Mouse (Mus musculus) heart, postnatal 4 days (tissue): ENCODE data around the gene Pygm. TPM values are rescaled to one million over a fixed set of nuclear protein-coding genes. Genes with fewer than 3 reads are reported as not detected.
A peak's percentile ranks its signal among the peaks of the same experiment; 100 is the strongest.

Experiments
- DNase-seq: peaks from one replicate; pipeline ENCODE4 v3.0.0; 2021
- total RNA-seq, 2 experiments: library from RNA; stranded (reverse); gene quantifications; 2 replicates each; pipeline ENCODE4 v1.2.3; 2021

The Pygm gene
- 100 to 1,000 TPM; 455 to 466 TPM for total RNA-seq

GRCm38 (mm10) chr19:6384128-6384527 is at the start of gene Pygm:
TSS of gene Pygm (plus strand) at chr19:6384399.
- peak; percentile 93 for DNase-seq

- DNase-seq: peak; percentile 93
Measured at GRCm38 (mm10) chr19:6334673-6335457, 49.3 kb upstream of the Pygm start, which contains the start of gene Men1. TSS of gene Men1 (plus strand) at chr19:6334979.

GRCm38 (mm10) chr19:6335458-6335827 is 48.8 kb upstream of the Pygm start:
- DNase-seq: peak; percentile 39

GRCm38 (mm10) chr19:6336920-6337319 is 47.3 kb upstream of the Pygm start:
- no peak for DNase-seq

- no peak for DNase-seq
Measured at GRCm38 (mm10) chr19:6338171-6338570, 46.0 kb upstream of the Pygm start.

GRCm38 (mm10) chr19:6338716-6339115 is 45.5 kb upstream of the Pygm start:
- no peak for DNase-seq

GRCm38 (mm10) chr19:6339191-6339590 is 45.0 kb upstream of the Pygm start:
- DNase-seq: no peak

GRCm38 (mm10) chr19:6339890-6340504 is 44.2 kb upstream of the Pygm start:
- DNase-seq: peak; percentile 55

- DNase-seq: peak; percentile 89
Measured at GRCm38 (mm10) chr19:6340524-6341452, 43.4 kb upstream of the Pygm start, which contains the start of gene Map4k2. TSS of gene Map4k2 (plus strand) at chr19:6341135.

- DNase-seq: no peak
Measured at GRCm38 (mm10) chr19:6341453-6342077, 42.6 kb upstream of the Pygm start.

GRCm38 (mm10) chr19:6342276-6342933 is 41.8 kb upstream of the Pygm start:
- DNase-seq: no peak

GRCm38 (mm10) chr19:6343066-6343925 is 40.9 kb upstream of the Pygm start:
- no peak for DNase-seq

- no peak for DNase-seq
Measured at GRCm38 (mm10) chr19:6343996-6344395, 40.2 kb upstream of the Pygm start.

- no peak for DNase-seq
Measured at GRCm38 (mm10) chr19:6346023-6346422, 38.2 kb upstream of the Pygm start.

- DNase-seq: no peak
Measured at GRCm38 (mm10) chr19:6346661-6347060, 37.5 kb upstream of the Pygm start.

GRCm38 (mm10) chr19:6347615-6348014 is 36.6 kb upstream of the Pygm start:
- DNase-seq: no peak

- DNase-seq: no peak
Measured at GRCm38 (mm10) chr19:6348717-6349116, 35.5 kb upstream of the Pygm start.

- peak; percentile 53 for DNase-seq
Measured at GRCm38 (mm10) chr19:6349215-6349983, 34.8 kb upstream of the Pygm start.

GRCm38 (mm10) chr19:6351431-6352106 is 32.6 kb upstream of the Pygm start:
- DNase-seq: no peak
